Mouse (Mus musculus): Measurements from ENCODE around the gene Fibcd1. TPM values are rescaled to one million over a fixed set of nuclear protein-coding genes. Genes with fewer than 3 reads are reported as not detected.

Fibcd1 gene
- not detected for polyA plus RNA-seq (2015; fragmentation: Illumina TruSeq; extraction: RNeasy Lipid Tissue Mini Kit (QIAGEN cat#74804); ENCODE audit: insufficient read depth, low read depth, low replicate concordance)

DNA sequence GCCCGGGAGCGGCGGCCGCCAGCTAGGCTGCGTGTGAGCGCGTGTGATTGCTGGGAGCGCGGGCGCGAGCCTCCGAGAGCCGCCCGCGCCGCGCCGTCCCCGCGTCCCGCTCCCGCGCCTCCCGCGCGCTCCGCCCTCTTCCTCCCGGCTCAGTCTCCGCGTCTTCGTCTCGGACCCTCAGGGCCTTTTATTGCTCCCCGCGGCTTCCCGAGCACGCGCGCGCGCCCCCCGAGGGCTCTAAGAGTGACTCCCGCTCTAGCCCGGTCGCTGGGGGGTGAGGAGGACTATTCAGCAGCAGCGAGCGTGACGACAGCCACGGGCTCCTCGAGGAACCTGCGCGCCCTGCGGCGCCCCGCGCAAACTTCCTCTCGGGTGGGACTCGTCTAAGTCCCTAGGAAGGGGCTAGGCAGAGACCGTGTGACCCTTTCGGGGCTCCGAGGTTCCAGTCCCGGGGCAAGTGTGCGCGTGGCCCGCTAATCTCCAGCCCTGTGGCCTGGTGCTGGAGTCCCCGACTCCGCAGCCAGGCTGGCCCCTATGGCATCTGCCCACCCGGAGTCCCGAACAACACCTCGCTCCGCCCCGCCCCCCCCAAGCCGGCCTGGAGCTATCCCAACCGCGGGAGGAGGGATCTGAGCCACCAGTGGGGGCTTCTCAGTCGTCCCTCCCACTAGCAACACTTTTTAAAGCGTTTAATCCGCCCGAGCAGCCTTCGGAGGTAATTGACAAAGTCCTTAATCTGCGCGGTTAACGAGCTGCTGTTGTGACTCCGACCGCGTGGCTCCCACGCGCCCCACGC is at the start of gene Fibcd1:
Fibcd1 (minus strand) TSS at position 110 of the 796 bp plus-strand sequence.

GRCm38 (mm10) chr2:31887030-31887429 is 41.2 kb upstream of the Fibcd1 start, which contains the start of gene Lamc3:
TSS of gene Lamc3 (plus strand) at chr2:31887291.

DNA sequence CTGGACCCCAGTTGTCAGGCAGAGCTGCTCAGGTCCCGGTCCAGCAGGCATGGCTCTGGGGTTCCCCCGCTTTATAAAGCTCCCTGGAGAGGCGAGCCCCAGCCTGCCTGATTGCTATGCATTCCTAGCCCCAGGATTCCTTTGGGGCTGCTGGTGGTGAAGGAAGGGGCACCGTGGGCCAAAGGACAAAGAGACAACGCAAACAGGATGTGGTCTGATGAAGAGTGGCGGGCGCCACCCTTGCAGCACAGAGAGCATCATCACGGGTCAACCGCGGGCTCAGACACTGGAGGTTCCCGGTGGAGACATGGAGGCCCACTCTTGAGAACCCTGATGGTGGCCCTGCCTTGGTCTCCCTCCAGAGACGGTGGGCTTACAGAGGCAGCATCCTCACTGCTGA is 35.4 kb downstream of the Fibcd1 start, which contains the start of gene Qrfp:
Qrfp (minus strand) TSS at position 137 of the 400 bp plus-strand sequence.

Other genes starting within 250 kb of the Fibcd1 start
- gene Prdm12, start 206.0 kb downstream of the Fibcd1 start, polyA plus RNA-seq (2015; fragmentation: Illumina TruSeq; extraction: RNeasy Lipid Tissue Mini Kit (QIAGEN cat#74804); ENCODE audit: insufficient read depth, low read depth, low replicate concordance), result not detected
- 6.2 TPM for gene Exosc2, start 175.3 kb downstream of the Fibcd1 start, polyA plus RNA-seq (2015; fragmentation: Illumina TruSeq; extraction: RNeasy Lipid Tissue Mini Kit (QIAGEN cat#74804); ENCODE audit: insufficient read depth, low read depth, low replicate concordance)
- 7.9 TPM for gene Abl1, start 157.6 kb downstream of the Fibcd1 start, polyA plus RNA-seq (2015; fragmentation: Illumina TruSeq; extraction: RNeasy Lipid Tissue Mini Kit (QIAGEN cat#74804); ENCODE audit: insufficient read depth, low read depth, low replicate concordance)
- gene Qrfp, start 35.4 kb downstream of the Fibcd1 start, polyA plus RNA-seq (2015; fragmentation: Illumina TruSeq; extraction: RNeasy Lipid Tissue Mini Kit (QIAGEN cat#74804); ENCODE audit: insufficient read depth, low read depth, low replicate concordance), result not detected
- gene Lamc3, start 41.3 kb upstream of the Fibcd1 start, polyA plus RNA-seq (2015; fragmentation: Illumina TruSeq; extraction: RNeasy Lipid Tissue Mini Kit (QIAGEN cat#74804); ENCODE audit: insufficient read depth, low read depth, low replicate concordance), result 2.5 TPM
- 1.7 TPM for gene Aif1l, start 104.1 kb upstream of the Fibcd1 start, polyA plus RNA-seq (2015; fragmentation: Illumina TruSeq; extraction: RNeasy Lipid Tissue Mini Kit (QIAGEN cat#74804); ENCODE audit: insufficient read depth, low read depth, low replicate concordance)
- gene Nup214, start 128.4 kb upstream of the Fibcd1 start, polyA plus RNA-seq (2015; fragmentation: Illumina TruSeq; extraction: RNeasy Lipid Tissue Mini Kit (QIAGEN cat#74804); ENCODE audit: insufficient read depth, low read depth, low replicate concordance), result 11.9 TPM
- gene Fam78a, start 238.9 kb upstream of the Fibcd1 start, polyA plus RNA-seq (2015; fragmentation: Illumina TruSeq; extraction: RNeasy Lipid Tissue Mini Kit (QIAGEN cat#74804); ENCODE audit: insufficient read depth, low read depth, low replicate concordance), result 1.3 TPM
- 4.7 TPM for gene Plpp7, start 249.5 kb upstream of the Fibcd1 start, polyA plus RNA-seq (2015; fragmentation: Illumina TruSeq; extraction: RNeasy Lipid Tissue Mini Kit (QIAGEN cat#74804); ENCODE audit: insufficient read depth, low read depth, low replicate concordance)